Mouse (Mus musculus) CH12.LX (cell line): Measurements from ENCODE around the gene Naa80. TPM values are rescaled to one million over a fixed set of nuclear protein-coding genes. Genes with fewer than 3 reads are reported as not detected.

Experiments
- DNase-seq: peaks from one replicate; pipeline ENCODE4 v3.0.0-alpha.2; 2013; ENCODE audit errors: extremely low read depth
- H3K27ac ChIP-seq: 2 replicates; pipeline ENCODE4 v1.5.1; 2012; ENCODE audit warnings: low read depth, mild to moderate bottlenecking, control low read depth, moderate library complexity; ENCODE audit not compliant: insufficient read depth
- H3K27me3 ChIP-seq: replicated peaks from 2 replicates; pipeline ENCODE3; 2012; ENCODE audit warnings: inconsistent platforms
- H3K36me3 ChIP-seq, 2 experiments: replicated peaks in 1 of 2; 2 replicates each; pipeline versions ENCODE3 to v1.6.1; 2012; ENCODE audit warnings: inconsistent platforms in 1 of 2, low read length in 1 of 2, mild to moderate bottlenecking in 1 of 2, mixed read lengths in 1 of 2, moderate library complexity in 1 of 2; ENCODE audit not compliant: control insufficient read depth in 1 of 2, insufficient read depth in 1 of 2
- H3K4me1 ChIP-seq, 2 experiments: 2 replicates each; pipeline ENCODE4 v1.6.1; 2012; ENCODE audit warnings: inconsistent platforms in 1 of 2, moderate library complexity in 1 of 2; ENCODE audit not compliant: insufficient read depth in 2 of 2, control insufficient read depth in 1 of 2
- H3K4me2 ChIP-seq: 2 replicates; pipeline ENCODE4 v1.6.1; 2012; ENCODE audit warnings: low read depth, mild to moderate bottlenecking, control low read depth; ENCODE audit not compliant: poor library complexity, insufficient read depth, severe bottlenecking
- H3K4me3 ChIP-seq, 3 experiments: fragments of 150-350 bp in 1 of 3; sonication (generic) in 1 of 3; replicated peaks in 1 of 3; 2 replicates each; pipeline versions ENCODE3 to v1.5.1; 2011 to 2012; ENCODE audit warnings: low read depth in 2 of 3, low read length in 2 of 3, mild to moderate bottlenecking in 2 of 3, moderate library complexity in 2 of 3, control low read depth in 1 of 3, improper control_type of control experiment in 1 of 3, inconsistent platforms in 1 of 3, mixed read lengths in 1 of 3; ENCODE audit not compliant: poor library complexity in 1 of 3
- H3K79me2 ChIP-seq: replicated peaks from 2 replicates; pipeline ENCODE4 v1.6.1; 2012; ENCODE audit warnings: mild to moderate bottlenecking, moderate library complexity; ENCODE audit not compliant: control insufficient read depth, poor library complexity, insufficient read depth, severe bottlenecking; ENCODE audit errors: extremely low read depth
- H3K9ac ChIP-seq: 2 replicates; pipeline ENCODE4 v1.6.1; 2012; ENCODE audit warnings: low read depth, mild to moderate bottlenecking, control low read depth, moderate library complexity; ENCODE audit not compliant: insufficient read depth
- H3K9me3 ChIP-seq: replicated peaks from 2 replicates; pipeline ENCODE3; 2012; ENCODE audit warnings: low read length, inconsistent platforms, mixed read lengths
- CHD2 ChIP-seq: IDR thresholded peaks from 2 replicates; pipeline ENCODE4 v1.6.1; 2011; ENCODE audit warnings: low read length, improper control_type of control experiment
- CTCF ChIP-seq, 2 experiments: IDR thresholded peaks in 1 of 2; conservative IDR thresholded peaks in 1 of 2; 2 replicates each; pipeline ENCODE4 v1.5.1; 2011 to 2012; ENCODE audit warnings: low read depth in 2 of 2, low read length in 2 of 2, improper control_type of control experiment in 1 of 2, inconsistent platforms in 1 of 2, mild to moderate bottlenecking in 1 of 2, moderate library complexity in 1 of 2
- E2F4 ChIP-seq: IDR thresholded peaks from 2 replicates; pipeline ENCODE4 v1.6.1; 2011; ENCODE audit warnings: low read depth, low read length, improper control_type of control experiment; ENCODE audit not compliant: insufficient replicate concordance
- HCFC1 ChIP-seq: IDR thresholded peaks from 2 replicates; pipeline ENCODE4 v1.6.1; 2012; ENCODE audit warnings: low read depth, mild to moderate bottlenecking, inconsistent platforms, low read length, improper control_type of control experiment
- IRF4 ChIP-seq: IDR thresholded peaks from 2 replicates; pipeline ENCODE4 v1.6.1; 2014; ENCODE audit warnings: low read depth, mild to moderate bottlenecking, inconsistent platforms, low read length, improper control_type of control experiment
- MAFK ChIP-seq: IDR thresholded peaks from 2 replicates; pipeline ENCODE4 v1.6.1; 2011; ENCODE audit warnings: low read length, improper control_type of control experiment; ENCODE audit not compliant: insufficient replicate concordance
- MAX ChIP-seq: IDR thresholded peaks from 2 replicates; pipeline ENCODE4 v1.6.1; 2011; ENCODE audit warnings: low read length, improper control_type of control experiment
- MEF2A ChIP-seq: IDR thresholded peaks from 2 replicates; pipeline ENCODE4 v1.6.1; 2014; ENCODE audit warnings: low read depth, mild to moderate bottlenecking, inconsistent platforms, low read length, improper control_type of control experiment, borderline replicate concordance
- MYC ChIP-seq: IDR thresholded peaks from 2 replicates; pipeline ENCODE4 v1.6.1; 2011; ENCODE audit warnings: low read depth, mild to moderate bottlenecking, improper control_type of control experiment, low read length
- NELFE ChIP-seq: IDR thresholded peaks from 2 replicates; pipeline ENCODE4 v1.6.1; 2011; ENCODE audit warnings: low read depth, low read length, improper control_type of control experiment
- NRF1 ChIP-seq: IDR thresholded peaks from 2 replicates; pipeline ENCODE4 v1.6.1; 2014; ENCODE audit warnings: low read depth, mild to moderate bottlenecking, inconsistent platforms, low read length, improper control_type of control experiment, moderate library complexity
- PAX5 ChIP-seq: IDR thresholded peaks from 2 replicates; pipeline ENCODE4 v1.6.1; 2012; ENCODE audit warnings: low read length, inconsistent platforms, mixed read lengths
- POLR2A ChIP-seq: IDR thresholded peaks from 2 replicates; pipeline ENCODE4 v1.6.1; 2011; ENCODE audit warnings: low read depth, mild to moderate bottlenecking, improper control_type of control experiment, low read length
- SIN3A ChIP-seq: IDR thresholded peaks from 2 replicates; pipeline ENCODE4 v1.6.1; 2012; ENCODE audit warnings: low read length, improper control_type of control experiment, inconsistent platforms
- TCF12 ChIP-seq: IDR thresholded peaks from 2 replicates; pipeline ENCODE4 v1.6.1; 2014; ENCODE audit warnings: low read depth, mild to moderate bottlenecking, inconsistent platforms, low read length, improper control_type of control experiment
- USF2 ChIP-seq: conservative IDR thresholded peaks from 2 replicates; pipeline ENCODE4 v1.6.1; 2011; ENCODE audit warnings: low read depth, low read length, improper control_type of control experiment
- ZC3H11A ChIP-seq: IDR thresholded peaks from 2 replicates; pipeline ENCODE4 v1.6.1; 2012; ENCODE audit warnings: low read depth, mild to moderate bottlenecking, inconsistent platforms, low read length, improper control_type of control experiment
- ZKSCAN1 ChIP-seq: IDR thresholded peaks from 2 replicates; pipeline ENCODE4 v1.6.1; 2012; ENCODE audit warnings: low read depth, inconsistent platforms, low read length, improper control_type of control experiment, borderline replicate concordance
- ZMIZ1 ChIP-seq: IDR thresholded peaks from 2 replicates; pipeline ENCODE4 v1.6.1; 2012; ENCODE audit warnings: low read depth, mild to moderate bottlenecking, inconsistent platforms, low read length, improper control_type of control experiment
- dilution Hi-C: fragments of 300-500 bp; cut with MboI; formaldehyde crosslinking; loops from 2 replicates; pipeline ENCODE4 v1.14.3; 2020; ENCODE audit warnings: low sequenced_read_pairs; ENCODE audit not compliant: extremely low pct_unique_long_range_greater_than_20kb, extremely low pct_ligation_motif_present
- in situ Hi-C: fragments of 300-500 bp; cut with MboI; formaldehyde crosslinking; loops from 3 replicates; pipeline ENCODE4 v1.14.3; 2019; ENCODE audit warnings: low sequenced_read_pairs, low pct_ligation_motif_present, low pct_unique_long_range_greater_than_20kb, mixed read lengths
- polyA plus RNA-seq: library from polyadenylated mRNA; unstranded; fragments of >175 nt; gene quantifications from 2 replicates; pipeline ENCODE4 v1.2.1, GENCODE M21; 2012; ENCODE audit warnings: low read depth; ENCODE audit not compliant: insufficient read length
- total RNA-seq, 2 experiments: library from RNA; depleted of rRNA; stranded (reverse); fragments of 300-350 nt in 1 of 2; fragments of >200 nt in 1 of 2; gene quantifications; 2 replicates each; pipeline ENCODE4 v1.2.3; 2012 to 2014

Gene Naa80
- total and polyA plus RNA-seq, 3 experiments = 1.7 to 9.3 (median 4.8) TPM

DNA sequence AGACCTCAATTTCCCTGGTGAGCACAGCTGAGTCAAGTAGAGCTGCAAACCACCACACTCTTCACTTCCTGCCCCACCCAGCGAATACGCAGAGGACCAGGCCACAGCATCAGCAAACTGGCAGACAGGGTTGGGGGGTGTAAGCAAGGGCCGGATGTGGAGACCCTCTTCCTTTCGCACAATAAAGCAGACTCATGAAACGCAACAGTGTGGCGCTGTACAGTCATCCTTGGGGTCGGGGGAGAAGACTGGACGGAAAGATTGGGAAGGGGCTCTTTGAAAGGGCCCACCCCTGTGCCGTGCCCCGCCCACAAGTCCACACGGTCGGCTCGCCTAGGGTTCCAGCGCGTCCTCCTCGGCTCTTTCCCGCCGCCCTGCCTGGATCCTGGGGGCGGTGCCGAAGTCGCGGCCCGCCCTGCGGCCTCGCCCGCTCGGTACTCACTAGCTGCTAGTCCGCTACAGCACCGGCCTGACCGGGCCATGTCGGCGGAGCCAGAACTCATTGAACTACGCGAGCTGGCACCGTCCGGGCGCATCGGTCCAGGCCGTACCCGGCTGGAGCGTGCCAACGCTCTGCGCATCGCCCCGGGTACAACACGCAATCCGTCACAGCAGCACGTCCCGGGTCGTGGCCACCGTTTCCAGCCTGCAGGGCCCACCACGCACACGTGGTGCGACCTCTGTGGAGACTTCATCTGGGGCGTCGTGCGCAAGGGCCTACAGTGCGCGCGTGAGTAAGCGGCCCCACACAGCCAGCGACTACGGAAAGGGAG, 27.4 kb upstream of the Naa80 start, which contains the start of gene Rassf1:
Gene Rassf1 (plus strand): TSS at position 439 of the 773 bp plus-strand sequence.
- no peak within 1 kb of the TSS for H3K27ac ChIP-seq
- dilution Hi-C loops = no loop called here

DNA sequence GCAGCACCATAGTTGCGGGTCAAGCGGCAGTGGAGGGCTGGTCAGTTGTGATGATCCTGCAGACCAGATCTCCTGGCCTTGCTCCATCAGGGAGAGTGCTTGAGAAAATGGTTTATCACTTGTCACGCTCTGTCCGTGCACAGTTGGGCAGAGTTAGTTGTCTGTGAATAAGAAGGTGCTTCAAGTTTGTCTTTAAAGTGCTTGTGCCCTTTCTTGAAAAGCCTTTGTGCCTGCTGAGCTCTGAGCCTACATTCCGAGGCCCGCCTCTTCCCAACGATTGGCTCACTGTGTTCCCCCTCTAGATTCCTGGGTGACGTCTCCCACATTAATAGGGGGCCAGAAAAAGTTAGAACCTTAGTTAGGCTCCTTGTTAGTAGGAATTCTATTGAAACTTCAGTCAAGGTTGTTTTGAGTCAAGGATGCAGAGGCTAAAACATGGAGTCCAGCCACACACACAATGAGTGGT, 26.8 kb upstream of the Naa80 start:
- dilution Hi-C loops = no loop called here
- H3K36me3 ChIP-seq = peaks cover 5 to 22% of the 10 kb centered on the region in 2 experiments
- in situ Hi-C loops = no loop called here
- no peak overlapping the region for H3K4me3 ChIP-seq
- H3K79me2 ChIP-seq = peaks cover 21% of the 10 kb centered on the region
- no peak overlapping the region for H3K27ac ChIP-seq
- TF ChIP-seq PAX5 = no peak
- no peak for TF ChIP-seq E2F4
- TF ChIP-seq MAX = no peak
- no peak for TF ChIP-seq IRF4
- DNase-seq = no peak
- H3K4me2 ChIP-seq = no peak overlapping the region
- H3K9me3 ChIP-seq = no peaks in the 10 kb centered on the region
- peaks cover 10 to 43% of the 10 kb centered on the region in 2 experiments for H3K4me1 ChIP-seq
- H3K27me3 ChIP-seq = no peaks in the 10 kb centered on the region
- no peak overlapping the region for H3K9ac ChIP-seq

More for the DNA sequence above, 27.4 kb upstream of the Naa80 start, which contains the start of gene Rassf1:
- H3K79me2 ChIP-seq = peaks cover 14% of the 10 kb centered on the region
- TF ChIP-seq NRF1 (no peak), NELFE (no peak), TCF12 (no peak), CHD2 (no peak), ZC3H11A (no peak), HCFC1 (no peak), POLR2A (no peak), CTCF (conservative IDR thresholded peaks at IDR 0.05 in 1 of 2, IDR thresholded peaks at IDR 0.05 in 1 of 2; ENCODE audit: low read depth in 2 of 2, low read length in 2 of 2) (no peak), MEF2A (no peak), SIN3A (no peak), USF2 (no peak), ZKSCAN1 (no peak), ZMIZ1 (no peak), E2F4 (no peak), MYC (no peak), IRF4 (no peak), MAFK (no peak)
- TF ChIP-seq, all 38 proteins: peak for 0
- Histone ChIP-seq H3K27me3 (no peaks in the 10 kb centered on the region), H3K9ac (no peak within 1 kb of the TSS), H3K4me1 (peaks cover 5 to 43% of the 10 kb centered on the region in 2 experiments), H3K9me3 (no peaks in the 10 kb centered on the region), H3K4me3 (no peak within 1 kb of the TSS), H3K4me2 (no peak within 1 kb of the TSS), H3K36me3 (peaks cover 5 to 15% of the 10 kb centered on the region in 2 experiments)
- in situ Hi-C loops = no loop called here
- no peak for DNase-seq
